Mouse (Mus musculus) adipocyte (in vitro differentiated cells): ENCODE measurements around the gene Slc24a3.

Experiments
- DNase-seq: peaks from one replicate; pipeline ENCODE4 v3.0.0-alpha.2; 2016; ENCODE audit warnings: low spot score

The Slc24a3 gene

GRCm38 (mm10) chr2:145363604-145364003 is 196.1 kb downstream of the Slc24a3 start:
- peak; percentile 32 for DNase-seq

GRCm38 (mm10) chr2:145368701-145369100 is 201.1 kb downstream of the Slc24a3 start:
- DNase-seq: no peak

- DNase-seq: peak; percentile 82
These were observed 203.2 kb downstream of the Slc24a3 start for GRCm38 (mm10) chr2:145370795-145371194.

DNA sequence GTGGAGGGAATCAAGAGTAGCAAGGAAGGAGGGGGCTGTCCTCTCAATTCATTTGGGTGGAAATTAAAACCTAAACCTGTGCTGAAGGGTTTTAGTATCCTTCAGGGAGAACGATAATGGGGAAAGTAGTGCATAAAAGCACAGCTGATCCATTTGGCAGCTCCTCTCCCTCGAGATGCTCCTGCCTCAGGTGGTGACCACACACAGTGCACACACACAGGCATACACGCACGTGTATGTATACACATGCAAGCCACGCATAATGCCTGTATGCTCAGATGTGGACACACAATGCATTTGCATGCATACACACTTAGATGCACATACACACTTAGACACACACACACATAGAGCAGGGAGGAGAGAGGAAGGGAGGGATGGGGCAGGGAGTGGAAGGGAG is 206.2 kb downstream of the Slc24a3 start:
- DNase-seq: no peak

- peak; percentile 59 for DNase-seq
These were observed 215.6 kb downstream of the Slc24a3 start for GRCm38 (mm10) chr2:145382908-145383770.

DNA sequence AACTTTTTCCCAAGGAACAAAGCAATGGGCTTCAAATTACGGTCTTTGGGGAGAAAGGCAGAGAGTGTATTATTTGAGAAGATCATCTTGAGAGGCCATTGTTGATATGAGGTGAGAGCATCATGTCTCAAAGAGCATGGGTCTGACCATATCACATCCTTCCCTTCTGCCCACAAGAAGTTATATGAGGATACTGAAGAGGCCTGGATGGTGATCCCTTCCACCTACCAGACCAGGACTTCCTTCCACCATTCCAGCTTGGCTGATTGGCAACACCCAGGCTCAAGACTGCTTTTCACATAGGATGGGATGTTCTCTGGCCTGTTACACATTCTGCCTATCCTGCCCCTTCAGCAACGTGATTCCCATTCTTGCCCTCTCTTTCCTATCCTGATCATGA is 216.7 kb downstream of the Slc24a3 start:
- no peak for DNase-seq

GRCm38 (mm10) chr2:145385220-145385619 is 217.7 kb downstream of the Slc24a3 start:
- DNase-seq: no peak

DNA sequence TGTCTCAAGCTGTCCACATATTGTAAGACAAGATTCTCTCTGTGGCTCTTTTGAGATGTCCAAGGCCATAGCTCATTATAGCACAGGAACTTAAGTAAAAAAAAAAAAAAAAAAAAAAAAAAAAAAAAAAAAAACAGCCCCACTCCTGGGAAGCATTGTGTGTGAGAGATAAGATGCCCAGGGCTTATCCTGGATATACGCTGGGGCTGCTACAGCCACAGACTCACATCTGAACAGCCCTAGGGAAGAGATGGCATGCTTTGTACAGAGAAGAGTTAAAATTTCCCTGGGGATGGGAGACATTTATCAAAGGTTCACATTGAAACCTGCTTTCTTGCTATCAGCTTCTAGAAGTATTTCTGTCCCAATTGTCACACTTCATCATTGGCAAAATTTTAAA is 218.2 kb downstream of the Slc24a3 start:
- no peak for DNase-seq

- no peak for DNase-seq
These were observed 228.2 kb downstream of the Slc24a3 start for GRCm38 (mm10) chr2:145395804-145396203.

- DNase-seq: no peak
These were observed 229.0 kb downstream of the Slc24a3 start for GRCm38 (mm10) chr2:145396579-145396978.

DNA sequence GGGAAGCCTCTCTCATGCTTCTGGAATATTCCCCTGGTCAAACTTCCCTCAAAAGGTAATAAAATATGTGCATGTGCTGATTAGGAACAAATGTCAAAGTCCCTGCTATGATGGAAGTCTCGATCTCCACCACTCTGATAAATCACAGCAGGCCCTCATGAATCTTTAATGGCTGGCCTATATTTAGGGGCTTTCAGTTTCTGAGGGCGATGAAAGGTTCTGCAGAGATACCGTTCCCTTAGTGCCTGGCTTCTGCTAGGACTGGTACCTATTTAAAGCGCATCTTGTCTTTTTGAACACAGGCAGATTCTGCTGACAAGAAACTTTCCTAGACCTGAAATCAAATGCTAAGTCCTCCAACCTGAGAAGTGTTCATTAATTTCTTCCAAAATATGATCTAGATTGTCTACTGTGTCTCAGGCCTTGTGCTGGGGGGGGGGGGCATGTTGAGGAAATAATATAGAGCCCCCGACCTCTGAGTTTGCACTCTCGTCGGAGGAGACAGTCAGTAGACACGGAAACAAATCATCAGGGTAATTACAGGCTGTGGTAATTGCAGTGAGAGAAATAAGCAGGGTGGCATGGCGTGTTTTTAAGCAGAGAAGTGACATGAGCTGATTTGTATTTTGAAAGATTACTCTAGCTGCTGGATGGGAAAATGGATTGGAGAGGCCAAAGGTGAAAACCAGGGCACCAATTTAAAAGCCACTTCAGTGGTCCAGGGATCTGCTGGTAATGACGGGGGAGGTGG is 230.1 kb downstream of the Slc24a3 start:
- DNase-seq: no peak

DNA sequence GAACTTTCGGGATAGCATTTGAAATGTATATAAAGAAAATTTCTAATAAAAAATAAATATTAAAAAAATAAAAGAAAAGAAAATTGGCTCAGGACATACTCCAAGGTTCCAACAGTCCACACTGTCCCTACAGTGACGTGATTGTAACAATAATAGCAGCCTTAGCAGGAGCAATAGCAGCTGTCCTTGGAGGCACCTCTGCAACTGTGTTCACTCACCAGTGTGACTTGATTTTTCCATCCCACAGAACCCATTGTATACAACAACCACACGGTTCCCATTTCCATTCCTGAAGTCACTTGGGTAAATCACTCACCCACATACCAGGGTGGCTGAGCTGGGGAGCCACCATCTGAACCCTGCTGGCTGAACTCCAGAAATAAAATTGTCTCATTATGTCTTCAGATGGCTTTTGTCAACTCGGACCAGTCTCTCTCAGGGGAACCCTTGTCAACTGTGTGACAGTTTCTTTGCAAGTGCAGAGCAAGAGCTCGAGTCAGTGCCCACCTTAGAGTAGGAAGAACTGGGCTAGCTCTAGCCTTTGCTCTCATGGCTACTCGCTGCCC is 233.8 kb downstream of the Slc24a3 start:
- DNase-seq: no peak

GRCm38 (mm10) chr2:145401996-145402395 is 234.4 kb downstream of the Slc24a3 start:
- DNase-seq: no peak

DNA sequence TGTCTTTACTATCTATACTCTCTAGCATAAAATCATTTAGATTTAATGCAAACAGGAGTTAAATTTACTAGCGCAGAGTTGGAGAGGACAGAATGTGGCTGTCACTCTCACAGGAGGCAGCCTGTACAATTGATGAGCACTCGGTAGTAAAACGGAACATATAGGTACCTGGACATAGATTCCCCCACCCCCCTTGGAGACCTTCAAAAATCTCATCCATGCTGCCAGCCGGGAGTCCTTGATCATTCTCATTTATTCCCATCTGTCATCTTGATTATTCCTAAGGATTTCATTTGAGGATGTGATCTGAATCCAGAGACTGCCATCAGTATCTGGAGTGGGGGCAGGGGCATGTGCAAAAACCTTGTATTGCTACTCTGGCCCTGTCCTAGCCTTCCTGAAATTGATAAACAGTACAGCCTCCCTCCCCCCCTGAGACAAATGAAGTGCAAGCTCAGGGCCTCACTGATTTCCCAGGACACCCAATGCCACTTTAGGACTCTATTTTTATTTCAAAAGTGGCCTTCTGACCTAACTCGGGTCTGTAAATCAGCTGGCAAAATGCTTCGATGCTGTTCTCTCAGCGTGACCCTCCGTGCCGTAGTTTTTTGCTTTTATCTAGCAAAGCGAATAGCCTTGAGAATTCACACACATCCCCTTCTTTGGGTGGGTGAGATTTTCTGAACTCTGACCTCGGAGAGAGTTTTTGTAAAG is 237.4 kb downstream of the Slc24a3 start:
- no peak for DNase-seq

- DNase-seq: no peak
These were observed 238.2 kb downstream of the Slc24a3 start for GRCm38 (mm10) chr2:145405746-145406145.

DNA sequence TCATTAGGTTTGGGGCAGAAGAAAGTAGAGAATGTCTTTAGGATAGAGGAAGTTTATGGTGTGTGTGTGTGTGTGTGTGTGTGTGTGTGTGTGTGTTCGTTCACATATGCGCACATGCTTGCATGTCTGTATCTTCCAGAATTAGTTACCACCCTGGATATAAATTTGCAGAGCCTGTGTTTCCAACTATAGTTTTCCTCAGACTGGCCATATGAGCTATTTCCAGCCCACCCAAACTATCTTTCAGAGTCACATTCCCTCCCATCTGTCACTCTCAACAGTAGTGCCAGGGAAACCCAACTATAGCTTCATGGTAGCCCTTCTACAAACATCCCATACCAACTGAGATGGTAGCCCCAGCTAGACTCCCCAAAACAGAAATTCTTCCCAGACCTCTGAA is 250.2 kb downstream of the Slc24a3 start:
- DNase-seq: no peak

- DNase-seq: no peak
These were observed 251.5 kb downstream of the Slc24a3 start for GRCm38 (mm10) chr2:145419078-145419477.

DNA sequence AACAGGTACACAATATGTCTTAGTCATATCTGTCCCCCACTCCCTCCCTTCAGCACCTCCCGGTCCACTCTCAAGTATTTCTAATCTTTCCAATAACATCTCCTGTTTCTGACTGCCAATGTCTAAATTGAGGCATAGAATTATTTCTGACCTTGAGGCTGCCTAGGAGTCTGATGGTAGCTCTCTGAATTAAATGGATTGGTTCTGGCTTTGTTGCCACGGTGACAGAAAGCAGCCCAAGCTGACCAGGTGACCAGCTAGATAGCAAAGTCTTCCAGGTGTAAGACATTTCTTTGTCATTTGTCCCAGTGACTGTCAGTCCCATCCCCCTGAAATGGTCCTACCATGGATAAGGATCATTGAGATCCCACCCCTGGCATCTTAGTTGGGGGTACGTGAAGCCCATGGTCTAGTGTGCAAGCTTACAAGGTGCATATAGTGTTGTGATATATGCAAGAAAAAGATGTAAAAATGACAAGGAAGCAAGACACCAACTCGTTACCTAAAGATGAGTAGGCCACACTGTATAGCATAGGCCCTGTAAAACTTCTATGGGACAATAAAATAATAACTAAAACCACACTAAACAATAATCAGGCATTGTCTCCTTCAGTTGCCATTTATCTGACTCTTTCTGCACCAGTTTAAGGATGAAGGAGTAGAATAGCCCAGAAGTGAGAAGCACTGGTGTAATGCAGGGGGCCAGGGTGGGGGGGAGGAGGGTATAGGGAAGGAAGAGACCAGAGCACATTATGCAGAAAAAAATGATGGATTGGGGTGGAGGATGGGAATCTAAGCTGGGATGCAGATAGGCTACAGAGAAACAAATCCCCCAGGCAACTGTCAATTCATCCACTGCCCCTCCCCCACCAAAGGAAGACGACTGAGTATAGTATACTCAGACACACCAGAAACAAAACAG is 253.7 kb downstream of the Slc24a3 start:
- DNase-seq: no peak

- no peak for DNase-seq
These were observed 254.3 kb downstream of the Slc24a3 start for GRCm38 (mm10) chr2:145421889-145422212.

DNA sequence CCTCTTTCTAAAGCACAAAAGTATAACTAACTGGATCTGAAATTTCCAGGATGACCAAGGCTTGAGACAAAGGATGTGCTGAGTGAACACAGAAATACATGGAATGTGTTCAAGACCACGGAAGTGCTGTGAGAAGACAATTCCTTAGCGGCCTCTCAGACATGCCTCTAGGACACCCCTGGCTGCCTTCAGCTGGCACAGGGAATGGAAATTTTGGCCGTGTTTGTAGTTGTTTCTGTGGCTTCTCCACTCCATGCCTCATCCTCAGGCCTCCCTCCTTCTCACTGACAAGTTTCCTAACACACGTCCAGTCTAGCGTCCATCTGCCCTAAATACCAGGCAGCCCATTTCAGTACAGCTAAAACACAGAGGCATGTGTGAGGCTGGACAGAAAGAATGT is 262.4 kb downstream of the Slc24a3 start:
- no peak for DNase-seq

DNA sequence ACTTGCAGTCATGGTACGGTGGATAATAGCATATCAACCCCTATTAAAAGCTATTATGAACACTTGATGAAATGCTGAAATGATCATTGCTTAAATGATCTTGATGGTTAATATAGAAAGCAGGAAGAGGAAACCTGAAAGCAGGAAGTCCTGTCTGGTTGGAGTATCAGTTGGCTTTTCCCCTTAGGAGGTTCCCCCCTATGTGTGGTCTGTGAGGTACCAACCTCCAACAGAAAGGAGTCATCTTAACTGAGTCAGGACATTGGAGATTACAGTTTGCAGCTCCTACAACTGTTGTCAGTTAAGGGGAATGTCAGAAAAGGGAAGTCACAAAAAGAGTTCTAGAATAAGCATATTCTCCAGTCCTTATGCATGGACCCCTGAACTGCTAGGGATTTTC is 266.5 kb downstream of the Slc24a3 start:
- no peak for DNase-seq
